Mouse (Mus musculus) left cerebral cortex, postnatal 25 days (tissue): ENCODE data around the gene Fhl4. TPM values are rescaled to one million over a fixed set of nuclear protein-coding genes. Genes with fewer than 3 reads are reported as not detected.

Source experiments
- total RNA-seq, 2 experiments: library from RNA; stranded (reverse); gene quantifications; 2 replicates each; pipeline ENCODE4 v1.2.3; 2021

Gene Fhl4
- total RNA-seq, 2 experiments from 2014 or later: 0.55 to 1.3 TPM

Other genes with a start within 250 kb of the Fhl4 start
- gene Ric8b, start 184.9 kb downstream of the Fhl4 start, total RNA-seq: 10 to 100 TPM; 48.5 to 59.2 TPM
- gene Tmem263, start 132 bp upstream of the Fhl4 start, total RNA-seq: 10 to 100 TPM; 39.7 to 40.6 TPM
- gene Mterf2, start 25.5 kb upstream of the Fhl4 start, total RNA-seq: 10 to 100 TPM; 14.8 to 17.3 TPM
- 10 to 100 TPM; 18.6 to 19.5 TPM for gene Cry1, start 82.6 kb upstream of the Fhl4 start, total RNA-seq